Mouse (Mus musculus): ENCODE results near the gene Ap5z1.
A peak's percentile ranks its signal among the peaks of the same experiment; 100 is the strongest.

DNA sequence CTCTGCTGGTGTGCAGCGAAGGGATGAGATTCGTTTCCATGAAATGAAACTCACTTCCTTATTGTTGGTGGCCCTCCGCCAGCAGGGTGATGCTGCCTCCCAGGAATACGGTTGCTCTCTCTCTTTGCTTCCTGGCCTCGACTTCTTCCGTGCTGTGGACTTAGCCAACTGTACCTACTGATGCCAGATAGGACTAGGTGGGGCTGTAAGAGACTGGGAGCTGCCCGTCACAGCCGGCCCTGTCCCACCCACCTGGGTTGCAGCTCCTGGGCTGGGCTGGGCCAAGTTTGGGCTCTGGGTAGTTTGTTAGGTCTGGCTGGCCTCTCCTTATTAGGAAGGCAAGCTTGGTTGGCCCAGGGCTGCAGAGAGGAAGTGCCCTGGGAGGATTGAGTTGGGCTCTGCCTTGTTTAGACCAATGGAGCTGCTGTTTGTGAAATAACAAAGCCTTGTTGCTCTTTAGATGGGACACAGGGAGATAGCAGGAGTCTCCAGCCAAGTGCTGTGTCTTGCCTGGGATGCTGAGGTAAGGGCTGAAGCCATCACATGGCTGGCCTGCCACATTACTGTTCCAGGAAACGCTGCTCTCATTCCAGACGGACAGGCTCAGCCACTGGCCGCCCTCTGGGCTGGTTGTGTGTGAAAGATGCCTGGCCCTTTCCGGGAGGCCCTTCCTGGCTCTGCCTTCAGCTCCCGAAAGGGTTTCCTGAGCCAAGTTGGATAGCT lies 39.0 kb upstream of the Ap5z1 start:
- TF ChIP-seq CTCF (IDR thresholded peaks at IDR 0.05; ENCODE audit: low read depth) = 0 out of 2 replicates have a peak, but pooled peaks have one; percentile 4
- TF ChIP-seq EP300 (IDR thresholded peaks at IDR 0.05; ENCODE audit: low read depth) = no peak
